In genomic region chr11:119219816-119220465, GRCm38 (mm10) we compare ENCODE assay signal across 9 mouse cellular contexts. TPM values are rescaled to one million over a fixed set of nuclear protein-coding genes. Genes with fewer than 3 reads are reported as not detected.
DNase-seq lines count a peak whose midpoint lies in the region; ATAC-seq and TF ChIP-seq lines count a peak whose summit lies in the region.
"Had no signal": no experiment of that assay in that cellular context is flagged by ENCODE, and none has a peak within 500 bp of the region (broad histone marks: within the 10 kb centered on the region; RNA-seq: fewer than 3 reads in every experiment).

No protein-coding gene starts in this region.

- peak overlapping the region; percentile 83 for H3K27ac ChIP-seq in forebrain, embryonic 16.5 days (ENCODE audit: low read length)
- peak overlapping the region; percentile 74 for H3K27ac ChIP-seq in hindbrain, embryonic 10.5 days
- peak overlapping the region; percentile 61 for H3K27ac ChIP-seq in layer of hippocampus, adult 2 months
- peak overlapping the region; percentile 70 for H3K27ac ChIP-seq in midbrain, embryonic 10.5 days (replicated peaks)
- H3K27ac ChIP-seq: embryonic facial prominence, embryonic 15.5 days had no signal

- peak overlapping the region; percentile 7 for H3K4me3 ChIP-seq in forebrain, embryonic 16.5 days (replicated peaks; ENCODE audit: low read length)
- 0 out of 2 replicates have a peak overlapping the region, but pooled peaks have one; percentile 9 for H3K4me3 ChIP-seq in hindbrain, embryonic 10.5 days
- H3K4me3 ChIP-seq in layer of hippocampus, adult 2 months, result peak overlapping the region; percentile 25; the same call in 1 of the 2 replicates
- peak overlapping the region; percentile 29; the same call in 1 of the 2 replicates for H3K4me3 ChIP-seq in midbrain, embryonic 10.5 days
- H3K4me3 ChIP-seq: embryonic facial prominence, embryonic 15.5 days had no signal

- TF ChIP-seq CTCF in layer of hippocampus, adult 2 months (conservative IDR thresholded peaks at IDR 0.05), result peak; percentile 36

- peak; percentile 67 for ATAC-seq in forebrain, embryonic 16.5 days

- peak overlapping the region; percentile 43 for H3K9ac ChIP-seq in forebrain, embryonic 16.5 days (replicated peaks; ENCODE audit: low read depth, low read length)
- H3K9ac ChIP-seq: embryonic facial prominence, embryonic 15.5 days had no signal

- H3K4me1 ChIP-seq in forebrain, embryonic 16.5 days (replicated peaks; ENCODE audit: control insufficient read depth, insufficient read depth, low read length), result peaks cover 53% of the 10 kb centered on the region
- peaks cover 91% of the 10 kb centered on the region for H3K4me1 ChIP-seq in hindbrain, embryonic 10.5 days (replicated peaks)
- H3K4me1 ChIP-seq in midbrain, embryonic 10.5 days, result peaks cover 88% of the 10 kb centered on the region

- DNase-seq in retina, postnatal 1 day, result peak; percentile 69
- no peak for DNase-seq in retina, embryonic 14.5 days (ENCODE audit: low spot score)
- no peak for DNase-seq in hindbrain, embryonic 10.5 days (ENCODE audit: low spot score)
- DNase-seq in layer of hippocampus, adult 2 months (ENCODE audit: low spot score in 2 of 2), result peak in 1 of 2 experiments; percentile 72
- DNase-seq in midbrain, embryonic 10.5 days (ENCODE audit: low spot score), result no peak
- DNase-seq in thymus, postnatal 4 days, result no peak
- no peak for DNase-seq in yolk sac, embryonic 10.5 days (ENCODE audit: low spot score)

- 3% methylated on average over 17 of the region's 17 CpGs for WGBS in forebrain, embryonic 16.5 days
- 11% methylated on average over 17 of the region's 17 CpGs for WGBS in hindbrain, embryonic 10.5 days
- 11% methylated on average over 17 of the region's 17 CpGs for WGBS in midbrain, embryonic 10.5 days

- H3K36me3 ChIP-seq in forebrain, embryonic 16.5 days (ENCODE audit: control insufficient read depth, insufficient read depth), result no peaks in the 10 kb centered on the region
- peaks cover 33% of the 10 kb centered on the region for H3K36me3 ChIP-seq in hindbrain, embryonic 10.5 days
- peaks cover 45% of the 10 kb centered on the region for H3K36me3 ChIP-seq in midbrain, embryonic 10.5 days
- H3K36me3 ChIP-seq: embryonic facial prominence, embryonic 15.5 days had no signal

- H3K9me3 ChIP-seq in forebrain, embryonic 16.5 days (ENCODE audit: control insufficient read depth, low read length), result no peaks in the 10 kb centered on the region
- H3K9me3 ChIP-seq in hindbrain, embryonic 10.5 days, result no peaks in the 10 kb centered on the region
- no peaks in the 10 kb centered on the region for H3K9me3 ChIP-seq in midbrain, embryonic 10.5 days (replicated peaks)
- H3K9me3 ChIP-seq: embryonic facial prominence, embryonic 15.5 days had no signal

- H3K4me2 ChIP-seq in forebrain, embryonic 16.5 days (ENCODE audit: low read length), result peak overlapping the region; percentile 42
- H3K4me2 ChIP-seq: embryonic facial prominence, embryonic 15.5 days had no signal

- H3K27me3 ChIP-seq in forebrain, embryonic 16.5 days (replicated peaks; ENCODE audit: control insufficient read depth, insufficient read depth, low read length), result no peaks in the 10 kb centered on the region
- no peaks in the 10 kb centered on the region for H3K27me3 ChIP-seq in hindbrain, embryonic 10.5 days (ENCODE audit: insufficient read depth, poor library complexity, severe bottlenecking)
- 0 out of 2 replicates have a peak, but pooled peaks cover 4% of the 10 kb centered on the region for H3K27me3 ChIP-seq in midbrain, embryonic 10.5 days (ENCODE audit: low read depth, poor library complexity, severe bottlenecking)
- H3K27me3 ChIP-seq: embryonic facial prominence, embryonic 15.5 days had no signal

RNA-seq across cellular contexts. Expression of gene Tbc1d16, which starts 8.4 kb away (rescaled TPM):
- 52.3 and 54.6 TPM in 2 replicates for polyA plus RNA-seq in forebrain, embryonic 16.5 days (2015; fragmentation: Nextera tagmentation; extraction: Ambion mirVana)
- polyA plus RNA-seq in hindbrain, embryonic 10.5 days (2016; fragmentation: Nextera tagmentation; extraction: Ambion mirVana), result 29.5 and 37.9 TPM in 2 replicates
- 10 to 100 TPM; 44.0 to 44.1 TPM for total RNA-seq in layer of hippocampus, adult 2 months (2021)
- 27.0 and 29.6 TPM in 2 replicates for polyA plus RNA-seq in midbrain, embryonic 10.5 days (2016; fragmentation: Nextera tagmentation; extraction: Ambion mirVana)

RNA-seq across cellular contexts. Expression of gene Ccdc40, which starts 8.4 kb away (rescaled TPM):
- polyA plus RNA-seq in forebrain, embryonic 16.5 days (2015; fragmentation: Nextera tagmentation; extraction: Ambion mirVana), result 11.5 and 14.1 TPM in 2 replicates
- 20.0 and 21.3 TPM in 2 replicates for polyA plus RNA-seq in hindbrain, embryonic 10.5 days (2016; fragmentation: Nextera tagmentation; extraction: Ambion mirVana)
- total RNA-seq in layer of hippocampus, adult 2 months (2021), result 1 to 10 TPM; 2.8 to 4.1 TPM
- 20.6 and 21.8 TPM in 2 replicates for polyA plus RNA-seq in midbrain, embryonic 10.5 days (2016; fragmentation: Nextera tagmentation; extraction: Ambion mirVana)

RNA-seq across cellular contexts. Expression of gene Gaa, which starts 47.7 kb away (rescaled TPM):
- 59.8 and 69.7 TPM in 2 replicates for polyA plus RNA-seq in forebrain, embryonic 16.5 days (2015; fragmentation: Nextera tagmentation; extraction: Ambion mirVana)
- 28.3 and 35.5 TPM in 2 replicates for polyA plus RNA-seq in hindbrain, embryonic 10.5 days (2016; fragmentation: Nextera tagmentation; extraction: Ambion mirVana)
- 100 to 1,000 TPM; 323 to 324 TPM for total RNA-seq in layer of hippocampus, adult 2 months (2021)
- 32.0 and 33.6 TPM in 2 replicates for polyA plus RNA-seq in midbrain, embryonic 10.5 days (2016; fragmentation: Nextera tagmentation; extraction: Ambion mirVana)
